Mouse (Mus musculus): Measurements from ENCODE around the gene Rfxank. TPM values are rescaled to one million over a fixed set of nuclear protein-coding genes. Genes with fewer than 3 reads are reported as not detected.

The Rfxank gene
- polyA plus RNA-seq, 2 experiments: 17.6 to 33.5 TPM

GRCm38 (mm10) chr8:70128435-70128834, 10.5 kb downstream of the Rfxank start:
- Histone ChIP-seq H3K4me1 (ENCODE audit: control insufficient read depth, insufficient read depth, low read length) (0 out of 2 replicates have a peak, but pooled peaks cover 6% of the 10 kb centered on the region), H3K36me3 (ENCODE audit: control insufficient read depth, insufficient read depth, low read length) (peaks cover 13% of the 10 kb centered on the region), H3K4me3 (replicated peaks; ENCODE audit: low read length) (no peak overlapping the region), H3K27ac (replicated peaks; ENCODE audit: low read depth, low read length) (no peak overlapping the region), H3K4me2 (replicated peaks; ENCODE audit: low read depth, low read length, severe bottlenecking) (no peak overlapping the region), H3K9me3 (ENCODE audit: control insufficient read depth, low read length) (no peaks in the 10 kb centered on the region), H3K27me3 (ENCODE audit: control insufficient read depth, insufficient read depth, low read length) (no peaks in the 10 kb centered on the region), H3K9ac (ENCODE audit: low read depth, low read length, severe bottlenecking) (no peak overlapping the region)
- ATAC-seq (ENCODE audit: low FRiP score, low read depth): no peak
- 78% methylated on average over 3 of the region's 3 CpGs for WGBS
- no peak for TF ChIP-seq POLR2A (IDR thresholded peaks at IDR 0.05; ENCODE audit: borderline replicate concordance, extremely low read depth, insufficient read depth, insufficient read length)
- no peak for DNase-seq (ENCODE audit: low spot score)

GRCm38 (mm10) chr8:70124992-70125391, 14.0 kb downstream of the Rfxank start:
- no peak for DNase-seq (ENCODE audit: low spot score)
- no peak overlapping the region for H3K9ac ChIP-seq (ENCODE audit: low read depth, low read length, severe bottlenecking)
- peaks cover 2% of the 10 kb centered on the region for H3K27me3 ChIP-seq (ENCODE audit: control insufficient read depth, insufficient read depth, low read length)
- WGBS: 64% methylated on average over 8 of the region's 8 CpGs
- H3K9me3 ChIP-seq (ENCODE audit: control insufficient read depth, low read length): no peaks in the 10 kb centered on the region
- 0 out of 2 replicates have a peak, but pooled peaks cover 3% of the 10 kb centered on the region for H3K4me1 ChIP-seq (ENCODE audit: control insufficient read depth, insufficient read depth, low read length)
- no peaks in the 10 kb centered on the region for H3K36me3 ChIP-seq (ENCODE audit: control insufficient read depth, insufficient read depth, low read length)
- TF ChIP-seq POLR2A (IDR thresholded peaks at IDR 0.05; ENCODE audit: borderline replicate concordance, extremely low read depth, insufficient read depth, insufficient read length): no peak
- no peak overlapping the region for H3K4me2 ChIP-seq (replicated peaks; ENCODE audit: low read depth, low read length, severe bottlenecking)
- H3K4me3 ChIP-seq (replicated peaks; ENCODE audit: low read length): no peak overlapping the region
- no peak overlapping the region for H3K27ac ChIP-seq (replicated peaks; ENCODE audit: low read depth, low read length)
- no peak for ATAC-seq (ENCODE audit: low FRiP score, low read depth)

- Histone ChIP-seq H3K27ac (replicated peaks; ENCODE audit: low read depth, low read length) (no peak overlapping the region), H3K36me3 (ENCODE audit: control insufficient read depth, insufficient read depth, low read length) (no peaks in the 10 kb centered on the region), H3K27me3 (ENCODE audit: control insufficient read depth, insufficient read depth, low read length) (peaks cover 21% of the 10 kb centered on the region), H3K4me1 (ENCODE audit: control insufficient read depth, insufficient read depth, low read length) (0 out of 2 replicates have a peak, but pooled peaks cover 3% of the 10 kb centered on the region), H3K4me2 (replicated peaks; ENCODE audit: low read depth, low read length, severe bottlenecking) (no peak overlapping the region), H3K4me3 (replicated peaks; ENCODE audit: low read length) (no peak overlapping the region), H3K9me3 (ENCODE audit: control insufficient read depth, low read length) (no peaks in the 10 kb centered on the region), H3K9ac (ENCODE audit: low read depth, low read length, severe bottlenecking) (no peak overlapping the region)
- ATAC-seq (ENCODE audit: low FRiP score, low read depth) (no peak), DNase-seq (ENCODE audit: low spot score) (no peak)
- TF ChIP-seq POLR2A (IDR thresholded peaks at IDR 0.05; ENCODE audit: borderline replicate concordance, extremely low read depth, insufficient read depth, insufficient read length): no peak
- WGBS: 53% methylated on average over 2 of the region's 2 CpGs
Measured at GRCm38 (mm10) chr8:70122863-70123262, 16.1 kb downstream of the Rfxank start.

GRCm38 (mm10) chr8:70120667-70121066, 18.3 kb downstream of the Rfxank start, which contains the start of gene Ncan:
Ncan (minus strand) TSS chr8:70120873.
- Histone ChIP-seq H3K4me2 (replicated peaks; ENCODE audit: low read depth, low read length, severe bottlenecking) (peak within 1 kb of the TSS; percentile 45), H3K4me1 (ENCODE audit: control insufficient read depth, insufficient read depth, low read length) (0 out of 2 replicates have a peak, but pooled peaks cover 3% of the 10 kb centered on the region), H3K27ac (replicated peaks; ENCODE audit: low read depth, low read length) (no peak within 1 kb of the TSS), H3K36me3 (ENCODE audit: control insufficient read depth, insufficient read depth, low read length) (no peaks in the 10 kb centered on the region), H3K9ac (ENCODE audit: low read depth, low read length, severe bottlenecking) (0 out of 2 replicates have a peak within 1 kb of the TSS, but pooled peaks have one; percentile 38), H3K9me3 (ENCODE audit: control insufficient read depth, low read length) (no peaks in the 10 kb centered on the region), H3K27me3 (ENCODE audit: control insufficient read depth, insufficient read depth, low read length) (peaks cover 35% of the 10 kb centered on the region), H3K4me3 (replicated peaks; ENCODE audit: low read length) (peak within 1 kb of the TSS; percentile 20)
- peak; percentile 72 for DNase-seq (ENCODE audit: low spot score)
- 1% methylated on average over 19 of the region's 19 CpGs for WGBS
- TF ChIP-seq POLR2A (IDR thresholded peaks at IDR 0.05; ENCODE audit: borderline replicate concordance, extremely low read depth, insufficient read depth, insufficient read length): no peak
- ATAC-seq (ENCODE audit: low FRiP score, low read depth): peak; percentile 63

- Histone ChIP-seq H3K4me3 (replicated peaks; ENCODE audit: low read length) (no peak overlapping the region), H3K9ac (ENCODE audit: low read depth, low read length, severe bottlenecking) (no peak overlapping the region), H3K27me3 (ENCODE audit: control insufficient read depth, insufficient read depth, low read length) (peaks cover 46% of the 10 kb centered on the region), H3K4me2 (replicated peaks; ENCODE audit: low read depth, low read length, severe bottlenecking) (no peak overlapping the region), H3K27ac (replicated peaks; ENCODE audit: low read depth, low read length) (no peak overlapping the region), H3K36me3 (ENCODE audit: control insufficient read depth, insufficient read depth, low read length) (no peaks in the 10 kb centered on the region), H3K9me3 (ENCODE audit: control insufficient read depth, low read length) (no peaks in the 10 kb centered on the region), H3K4me1 (ENCODE audit: control insufficient read depth, insufficient read depth, low read length) (0 out of 2 replicates have a peak, but pooled peaks cover 3% of the 10 kb centered on the region)
- DNase-seq (ENCODE audit: low spot score): no peak
- 12% methylated on average over 17 of the region's 17 CpGs for WGBS
- ATAC-seq (ENCODE audit: low FRiP score, low read depth): no peak
- TF ChIP-seq POLR2A (IDR thresholded peaks at IDR 0.05; ENCODE audit: borderline replicate concordance, extremely low read depth, insufficient read depth, insufficient read length): no peak
Measured at GRCm38 (mm10) chr8:70118726-70119700, 19.9 kb downstream of the Rfxank start.
